Mouse (Mus musculus): ENCODE measurements around the gene Olfr872.
A peak's percentile ranks its signal among the peaks of the same experiment; 100 is the strongest.

DNA sequence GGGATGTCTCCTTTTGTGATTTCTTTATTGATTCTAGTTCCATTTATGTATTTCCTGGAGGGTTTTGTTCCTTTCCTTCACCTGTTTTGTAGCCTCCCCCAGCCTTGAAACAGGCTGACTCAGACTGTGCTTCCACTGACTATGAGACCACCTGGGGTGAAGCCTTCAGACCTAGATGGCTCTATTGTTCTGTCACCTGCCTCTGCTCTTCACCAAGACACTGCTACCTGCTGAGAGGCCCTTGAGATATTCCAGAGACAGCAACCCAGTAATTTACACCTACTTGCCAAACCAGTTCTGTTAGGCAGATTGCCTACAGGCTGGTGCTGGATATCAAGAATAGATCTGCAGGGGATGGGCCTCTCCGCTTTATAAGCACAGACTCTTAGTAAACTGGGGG lies 34.8 kb upstream of the Olfr872 start:
- TF ChIP-seq POLR2A (IDR thresholded peaks at IDR 0.05; ENCODE audit: insufficient read depth, low read length), result no peak
- TF ChIP-seq CTCF (IDR thresholded peaks at IDR 0.05; ENCODE audit: low read depth, low read length), result no peak
- peak; percentile 80 for TF ChIP-seq EP300 (IDR thresholded peaks at IDR 0.05; ENCODE audit: insufficient read depth, low read depth, low read length)
